Mouse (Mus musculus): ENCODE results near the gene Cd276. TPM values are rescaled to one million over a fixed set of nuclear protein-coding genes. Genes with fewer than 3 reads are reported as not detected.
"Not testable (repeated sequence)": the region's sequence is repeated elsewhere in the genome, so short reads cannot be mapped to it uniquely, and the experiment has no call there.

The Cd276 gene
- total RNA-seq (2021) = 1 to 10 TPM; 5.8 to 6.0 TPM
- long read RNA-seq, partial matches to known transcripts = 1 of 5 reads
- long read RNA-seq, other reads (novel, unspliced or antisense) = 1 of 5 reads

DNA sequence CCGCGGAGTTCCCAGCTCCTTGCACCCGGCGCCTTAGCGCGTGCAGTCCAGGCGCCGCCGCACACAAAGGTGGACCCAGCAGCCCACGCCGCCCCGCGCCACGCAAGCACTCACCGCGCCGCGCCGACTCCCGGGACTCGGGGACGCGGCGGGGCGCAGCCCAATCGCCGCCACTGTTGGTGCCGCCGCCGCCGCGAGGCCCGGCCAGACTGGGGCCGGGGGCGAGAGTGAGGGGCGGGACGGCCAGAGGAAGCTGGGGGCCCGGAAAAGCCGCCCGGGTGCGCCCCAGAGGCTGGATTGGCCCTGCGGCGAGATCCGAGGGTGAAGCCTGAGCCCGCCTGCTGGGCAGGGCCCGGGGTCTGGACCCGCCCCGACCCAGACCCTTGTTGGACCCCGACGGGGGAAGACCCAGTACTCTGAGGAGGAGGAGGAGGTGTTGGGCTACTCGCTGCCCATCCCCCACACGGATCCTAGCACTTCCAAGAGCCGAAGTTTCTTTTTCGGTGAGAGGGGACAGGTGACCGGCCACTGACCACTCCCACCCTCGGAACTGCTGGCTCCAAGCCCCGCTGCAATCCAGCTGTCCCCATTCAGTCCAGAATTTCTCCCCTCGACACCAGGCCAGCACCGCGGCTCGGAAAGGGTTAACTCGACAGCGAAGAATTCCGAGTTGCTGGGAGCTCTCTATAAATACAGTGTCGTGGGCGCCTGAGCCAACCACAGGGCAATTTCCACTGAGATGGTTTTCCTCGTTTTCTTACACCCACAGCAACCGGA is at the start of gene Cd276:
Gene Cd276 (minus strand): TSS at position 530 of the 777 bp plus-strand sequence.
- peak; percentile 61 to 77 for DNase-seq (ENCODE audit: low spot score in 2 of 2)

DNA sequence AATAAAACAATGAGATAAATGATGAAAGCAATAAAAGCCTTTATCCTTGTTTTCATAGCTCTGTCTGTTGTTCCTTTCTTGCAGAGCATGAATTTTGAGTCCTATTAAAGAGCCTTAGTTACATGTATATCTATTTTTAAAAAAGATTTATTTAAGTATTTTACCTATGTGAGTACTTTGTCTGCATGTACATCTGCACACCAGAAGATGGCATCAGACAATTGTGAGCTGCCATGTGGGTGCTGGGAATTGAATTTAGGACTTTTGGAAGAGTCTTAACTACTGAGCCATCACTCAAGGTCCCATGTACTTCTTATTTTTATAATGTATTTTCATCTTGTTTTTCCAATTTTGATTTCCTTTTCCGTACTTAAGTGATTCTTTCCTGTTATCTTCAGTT is 40.1 kb upstream of the Cd276 start:
- DNase-seq (ENCODE audit: low spot score in 2 of 2) = no peak

DNA sequence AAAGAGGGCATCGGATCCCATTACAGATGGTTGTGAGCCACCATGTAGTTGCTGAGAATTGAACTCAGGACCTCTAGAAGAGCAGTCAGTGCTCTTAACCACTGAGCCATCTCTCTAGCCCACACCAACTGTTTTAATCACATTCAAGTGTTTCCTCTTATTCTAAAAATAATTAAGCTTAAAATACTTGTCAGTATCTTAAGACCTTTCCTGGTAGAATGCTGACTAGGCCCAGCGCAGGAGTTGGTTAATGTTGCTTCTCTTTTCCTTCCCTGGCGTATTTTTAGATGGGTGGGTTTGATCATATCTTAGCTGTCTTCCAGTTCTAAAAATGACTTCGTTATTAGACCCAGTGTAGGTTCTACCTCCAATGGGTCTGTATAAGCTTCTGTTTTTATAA is 33.4 kb upstream of the Cd276 start:
- no peak for DNase-seq (ENCODE audit: low spot score in 2 of 2)

DNA sequence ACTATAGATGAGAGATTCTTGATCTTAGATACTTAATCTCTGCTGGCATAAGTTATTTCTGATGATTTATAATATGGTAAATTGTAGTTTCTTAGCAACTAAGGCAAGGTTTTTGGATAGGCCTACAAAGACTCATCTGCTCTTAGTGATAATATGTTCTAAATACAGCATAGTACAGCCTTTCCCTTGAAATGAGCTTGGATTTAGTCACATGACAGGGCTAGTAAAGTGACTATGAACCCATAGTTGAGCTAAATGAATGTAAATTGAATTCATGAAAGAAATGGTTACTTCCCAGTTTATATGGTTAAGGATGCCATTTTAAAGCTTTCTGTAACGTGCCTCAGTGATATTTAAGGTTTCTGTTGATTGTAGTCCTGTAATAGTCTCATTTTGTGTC is 29.1 kb upstream of the Cd276 start:
- DNase-seq (ENCODE audit: low spot score in 2 of 2) = no peak

DNA sequence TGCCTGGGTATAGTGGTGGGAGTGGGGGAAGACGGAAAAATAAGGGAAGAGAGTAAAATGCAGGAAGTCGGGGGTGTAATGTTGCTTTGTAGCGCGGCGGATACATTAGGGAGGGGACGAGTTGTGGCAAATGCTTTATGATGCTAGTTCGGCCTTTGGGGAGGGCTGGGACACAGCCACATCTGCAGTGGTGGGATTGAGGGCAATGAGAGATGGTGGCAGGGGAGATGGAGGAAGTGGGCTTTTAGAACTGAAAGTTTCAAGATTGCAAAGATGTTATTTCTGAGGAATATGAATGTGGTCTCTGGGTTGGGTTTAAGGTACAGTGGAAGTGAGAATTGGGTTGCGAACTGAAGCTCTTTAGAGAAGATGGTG is 28.0 kb upstream of the Cd276 start:
- DNase-seq (ENCODE audit: low spot score in 2 of 2) = no peak

DNA sequence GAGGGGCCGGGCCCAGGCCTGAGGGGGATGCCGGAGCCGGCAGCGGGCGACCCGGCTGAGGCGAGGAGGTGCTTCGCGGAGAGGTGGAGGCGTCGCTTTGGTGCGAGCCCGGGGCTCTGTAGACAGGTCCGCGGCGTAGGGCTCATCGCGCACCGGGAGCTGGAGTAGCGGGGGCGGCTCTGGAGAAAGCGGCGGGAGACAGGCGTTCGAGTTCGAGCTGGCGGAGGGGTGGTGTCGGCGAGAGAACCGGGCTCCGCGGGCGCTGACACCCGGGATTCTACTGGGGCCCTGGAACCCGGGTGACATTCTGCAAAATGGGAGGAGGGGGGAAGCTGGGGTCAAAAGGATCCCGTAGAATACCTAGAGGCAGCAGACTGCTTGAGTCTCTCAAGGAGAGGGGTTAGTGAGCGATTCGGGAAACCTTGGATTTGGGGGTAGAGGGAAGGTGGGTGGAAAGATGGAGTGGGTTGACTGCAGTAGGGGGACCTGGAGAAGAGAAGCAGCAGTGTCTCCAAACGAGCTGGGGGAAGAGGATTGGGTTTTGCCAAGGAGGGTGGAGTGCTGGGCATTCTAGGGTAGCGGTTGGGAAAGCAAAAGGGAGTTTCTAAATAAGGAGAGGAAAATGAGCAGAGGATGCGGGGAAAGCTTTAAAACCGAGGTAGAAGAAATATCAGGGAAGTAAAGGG is 27.5 kb upstream of the Cd276 start:
- DNase-seq (ENCODE audit: low spot score in 2 of 2) = peak; percentile 35 to 65

DNA sequence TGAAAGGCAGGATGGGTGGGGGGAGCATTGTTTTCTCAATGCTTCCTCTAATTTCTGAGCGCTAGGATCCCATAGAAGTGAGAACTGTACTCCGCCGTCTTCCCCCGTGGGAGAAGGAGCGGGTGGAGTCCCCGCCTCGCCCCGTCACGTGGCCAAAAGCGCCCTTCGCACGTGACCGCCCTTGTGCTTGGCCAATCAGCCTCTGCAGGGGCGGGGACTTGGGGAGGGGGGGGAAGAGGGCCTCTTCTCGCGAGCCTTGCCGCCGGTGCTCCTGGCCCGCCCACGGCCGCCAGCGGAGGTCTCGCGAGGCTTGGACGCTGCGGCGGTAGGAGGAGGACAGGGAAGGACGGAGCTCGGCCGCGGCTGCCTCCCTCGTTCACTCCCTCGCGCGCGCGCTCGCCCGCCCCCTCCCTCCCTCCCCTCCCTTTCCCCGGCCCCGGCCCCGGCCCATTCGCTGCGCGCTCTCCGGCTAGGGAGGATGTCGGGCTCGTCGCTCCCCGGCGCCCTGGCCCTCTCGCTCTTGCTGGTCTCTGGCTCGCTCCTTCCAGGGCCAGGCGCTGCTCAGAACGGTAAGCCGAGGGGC is 26.8 kb upstream of the Cd276 start, which contains the start of gene Nptn:
Gene Nptn (plus strand): TSS at position 283 of the 583 bp plus-strand sequence.
- peak; percentile 95 to 98 for DNase-seq (ENCODE audit: low spot score in 2 of 2)

DNA sequence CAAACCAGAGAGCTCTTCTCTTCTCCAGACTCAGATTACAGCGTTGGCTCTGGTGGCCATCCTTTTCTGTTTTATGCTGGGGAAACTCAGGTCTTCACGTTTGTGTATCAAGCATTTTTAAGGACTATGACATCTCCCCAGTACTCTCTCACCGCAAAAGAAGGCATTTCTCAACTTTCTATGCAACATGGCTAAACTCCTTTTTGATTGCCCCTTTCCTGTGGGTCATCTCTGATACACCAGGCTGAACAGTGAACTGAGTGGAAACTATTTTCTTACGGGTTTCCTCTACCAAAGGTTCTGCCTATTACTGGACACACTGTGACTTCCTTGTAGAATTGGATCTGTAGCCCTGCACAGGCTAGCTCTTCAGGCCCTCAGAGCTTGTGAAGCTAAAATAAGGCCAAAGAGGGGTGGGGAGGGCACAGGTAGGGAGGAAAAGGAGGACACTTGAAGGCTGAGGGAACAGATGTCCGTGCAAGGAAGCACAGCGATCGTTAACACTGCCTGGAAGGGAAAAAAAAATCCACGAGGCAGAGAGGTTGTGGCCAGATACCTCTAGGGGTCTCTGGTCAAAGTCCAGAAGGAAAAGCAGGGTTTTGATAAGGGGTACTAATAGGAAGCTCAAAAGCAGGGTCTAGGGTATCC is 26.2 kb upstream of the Cd276 start:
- no peak for DNase-seq (ENCODE audit: low spot score in 2 of 2)

DNA sequence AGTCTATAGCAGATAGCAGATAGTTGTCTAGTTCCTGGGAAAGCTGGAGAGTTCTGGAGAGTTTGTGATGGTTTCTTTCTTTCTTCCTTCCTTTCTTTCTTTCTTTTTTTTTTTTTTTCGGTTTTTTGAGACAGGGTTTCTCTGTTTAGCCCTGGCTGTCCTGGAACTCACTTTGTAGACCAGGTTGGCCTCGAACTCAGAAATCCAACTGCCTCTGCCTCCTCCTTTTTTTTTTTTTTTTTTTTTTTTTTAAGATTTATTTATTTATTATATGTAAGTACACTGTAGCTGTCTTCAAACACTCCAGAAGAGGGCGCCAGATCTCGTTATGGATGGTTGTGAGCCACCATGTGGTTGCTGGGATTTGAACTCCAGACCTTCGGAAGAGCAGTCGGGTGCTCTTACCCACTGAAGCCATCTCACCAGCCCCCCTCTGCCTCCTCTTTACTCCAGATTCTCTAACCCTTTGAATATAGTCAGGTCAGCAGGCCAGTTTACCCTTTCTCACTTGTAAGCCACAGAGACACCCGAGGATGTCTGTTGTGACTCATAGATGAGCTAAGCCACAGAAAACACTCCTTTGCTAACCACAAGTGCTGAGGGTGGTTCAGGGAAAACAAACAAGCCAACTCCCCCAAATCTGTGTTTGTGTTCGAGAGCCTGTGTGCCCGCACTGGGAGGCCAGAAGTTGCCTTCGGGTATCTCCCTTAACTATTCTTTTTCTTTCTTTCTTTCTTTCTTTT is 25.4 kb upstream of the Cd276 start:
- DNase-seq (ENCODE audit: low spot score in 2 of 2) = not testable (repeated sequence)

DNA sequence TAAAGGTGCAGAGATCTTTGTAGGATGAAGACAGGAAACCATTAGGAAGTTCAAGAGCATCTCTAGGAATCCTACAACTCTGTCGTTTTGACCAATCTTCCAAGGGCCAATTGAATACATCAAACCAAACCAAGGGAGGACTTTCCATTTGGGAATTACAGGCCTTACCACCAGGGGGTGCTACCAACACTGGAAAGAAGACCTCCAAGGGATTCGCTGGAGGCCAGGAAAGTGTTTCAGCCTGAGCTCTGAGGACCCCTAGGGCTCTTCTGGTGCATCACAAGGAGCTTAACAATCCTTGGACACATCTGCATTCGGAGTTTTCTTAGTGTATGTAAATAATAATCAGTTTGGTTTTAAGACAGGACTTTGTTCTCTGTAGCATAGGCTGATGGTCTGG is 23.4 kb upstream of the Cd276 start:
- peak; percentile 81 to 95 for DNase-seq (ENCODE audit: low spot score in 2 of 2)

DNA sequence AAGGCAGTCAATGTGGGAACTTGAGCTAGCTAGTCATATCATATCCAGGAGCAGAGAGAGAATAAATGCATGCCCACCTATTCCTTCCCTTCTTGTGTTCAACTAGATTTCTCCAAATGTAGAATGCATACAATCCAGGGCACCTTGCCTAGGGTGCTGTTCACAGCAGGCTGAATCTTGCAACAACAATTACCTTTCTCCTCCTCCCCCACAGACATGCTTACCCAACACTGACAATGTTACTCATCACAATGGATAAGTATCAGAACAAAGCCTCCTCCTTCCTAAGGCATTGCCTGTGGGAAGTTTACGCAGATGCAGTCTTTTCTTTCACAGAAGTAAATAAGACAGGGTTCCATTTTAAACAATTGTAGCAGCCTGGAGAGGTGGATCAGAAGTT is 15.8 kb upstream of the Cd276 start:
- DNase-seq (ENCODE audit: low spot score in 2 of 2) = no peak

DNA sequence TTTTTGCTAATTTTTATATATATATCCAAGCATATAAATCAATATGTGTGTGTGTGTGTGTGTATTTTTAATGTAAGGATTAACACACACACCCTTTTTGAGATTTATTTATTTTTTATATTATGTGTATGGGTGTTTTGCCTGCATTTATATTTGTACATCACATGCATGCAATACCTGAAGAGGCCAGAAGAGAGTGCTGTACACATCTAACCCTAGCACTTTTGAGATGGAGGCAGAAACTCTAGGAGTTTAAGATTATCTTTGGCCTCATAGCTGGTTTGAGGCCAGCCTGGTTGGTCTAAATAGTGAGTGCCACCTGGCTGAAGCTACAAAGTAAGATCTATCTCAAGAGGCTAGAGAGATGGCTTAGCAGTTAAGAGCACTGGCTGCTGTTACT is 12.4 kb upstream of the Cd276 start:
- DNase-seq (ENCODE audit: low spot score in 2 of 2) = no peak

DNA sequence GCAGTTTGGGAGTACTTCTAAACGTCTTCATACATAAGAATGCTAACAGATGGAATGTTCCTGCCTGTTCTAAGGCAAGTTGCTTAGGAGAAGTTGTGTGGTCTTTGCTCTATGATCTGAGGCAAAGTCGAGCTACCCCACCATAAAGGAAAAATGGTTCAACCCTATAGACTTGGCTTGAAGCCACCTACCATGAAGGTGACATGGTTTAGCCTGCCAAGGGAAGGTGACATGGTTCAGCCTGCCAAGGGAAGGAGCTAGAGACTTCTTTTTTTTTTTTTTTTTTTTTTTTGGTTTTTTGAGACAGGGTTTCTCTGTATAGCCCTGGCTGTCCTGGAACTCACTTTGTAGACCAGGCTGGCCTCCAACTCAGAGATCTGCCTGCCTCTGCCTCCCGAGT is 10.7 kb upstream of the Cd276 start:
- not testable (repeated sequence) for DNase-seq (ENCODE audit: low spot score in 2 of 2)

DNA sequence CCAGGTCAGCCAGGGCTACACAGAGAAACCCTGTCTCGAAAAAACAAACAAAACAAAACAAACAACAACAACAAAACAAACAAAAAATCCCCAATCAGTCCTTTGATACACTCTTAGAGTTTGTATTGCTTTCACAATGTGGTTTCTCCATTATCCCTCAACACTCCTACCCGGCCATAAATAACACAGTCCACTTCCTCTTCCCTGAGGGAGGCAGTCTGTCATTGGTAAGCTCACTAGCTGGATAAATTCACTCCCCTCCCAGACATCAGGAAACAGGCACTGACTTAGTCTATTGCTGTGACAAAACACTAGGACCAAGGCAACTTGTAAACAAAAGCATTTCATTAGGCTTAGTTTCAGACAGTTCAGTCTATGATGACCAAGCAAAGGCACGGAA is 5.0 kb upstream of the Cd276 start:
- DNase-seq (ENCODE audit: low spot score in 2 of 2) = no peak

DNA sequence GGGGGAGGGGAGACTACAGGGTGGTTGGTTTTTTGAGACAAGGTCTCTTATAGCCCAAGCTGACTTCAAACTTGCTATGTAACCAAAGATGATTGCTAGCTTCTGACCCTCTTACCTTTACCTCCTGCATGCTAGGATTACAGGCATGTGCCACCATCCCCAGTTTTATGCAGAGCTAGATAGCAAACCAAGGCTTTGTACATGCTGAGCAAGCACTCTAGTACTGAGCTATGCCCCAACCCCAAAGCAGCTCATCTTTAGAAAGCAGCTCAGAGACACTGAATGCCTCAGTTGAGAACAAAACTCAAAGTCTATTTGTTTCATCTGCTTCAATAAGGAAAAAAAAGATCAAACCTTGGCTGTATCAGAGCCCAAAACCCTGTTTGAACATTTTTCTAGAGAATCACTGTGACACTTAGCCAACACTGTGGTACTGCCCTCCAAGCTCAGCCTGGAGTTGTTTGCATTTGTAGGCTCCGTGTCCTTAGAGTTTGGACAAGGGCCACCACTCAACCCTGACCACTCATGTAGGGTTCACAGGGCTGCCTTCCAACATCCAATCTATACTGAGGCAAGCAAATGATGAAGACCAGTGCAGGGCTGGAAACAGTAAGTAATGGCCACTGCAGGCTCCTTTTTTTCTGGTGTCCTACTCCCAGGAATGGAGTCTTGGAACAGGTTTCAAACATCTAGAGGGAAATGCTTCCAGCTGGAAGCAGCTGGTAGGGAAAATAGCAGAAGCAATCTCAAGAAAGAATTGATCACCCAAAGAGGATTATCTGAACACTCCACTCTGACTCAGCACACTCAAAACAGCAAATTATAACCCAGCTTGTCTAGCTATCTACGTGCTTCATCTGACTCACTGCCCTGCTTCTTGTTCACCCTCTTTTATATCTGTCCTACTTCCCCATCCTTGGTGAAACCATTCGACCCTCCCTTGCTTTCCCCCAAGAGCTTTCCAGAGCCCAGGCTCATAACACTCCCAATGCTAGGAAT is 2.5 kb upstream of the Cd276 start:
- no peak for DNase-seq (ENCODE audit: low spot score in 2 of 2)

DNA sequence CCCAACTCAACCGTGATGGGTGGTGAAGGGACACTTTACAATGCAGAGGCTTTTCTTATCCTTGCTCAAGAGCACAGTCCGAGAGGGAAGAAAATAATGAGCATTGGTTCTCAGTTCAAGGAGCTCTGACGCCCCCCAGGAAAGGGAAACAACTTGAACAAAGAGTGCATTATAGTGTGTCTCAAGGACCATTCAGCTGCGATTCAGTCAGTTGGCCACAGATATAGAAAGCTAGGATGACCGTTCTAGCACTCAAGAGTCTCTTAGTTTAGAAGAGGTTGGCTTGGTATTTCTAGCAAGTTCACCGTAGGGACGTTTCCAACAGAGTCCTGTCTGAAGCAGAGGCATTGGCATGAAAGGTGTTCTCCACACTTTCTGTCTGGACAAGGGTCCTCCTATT is 1.4 kb upstream of the Cd276 start:
- no peak for DNase-seq (ENCODE audit: low spot score in 2 of 2)

DNA sequence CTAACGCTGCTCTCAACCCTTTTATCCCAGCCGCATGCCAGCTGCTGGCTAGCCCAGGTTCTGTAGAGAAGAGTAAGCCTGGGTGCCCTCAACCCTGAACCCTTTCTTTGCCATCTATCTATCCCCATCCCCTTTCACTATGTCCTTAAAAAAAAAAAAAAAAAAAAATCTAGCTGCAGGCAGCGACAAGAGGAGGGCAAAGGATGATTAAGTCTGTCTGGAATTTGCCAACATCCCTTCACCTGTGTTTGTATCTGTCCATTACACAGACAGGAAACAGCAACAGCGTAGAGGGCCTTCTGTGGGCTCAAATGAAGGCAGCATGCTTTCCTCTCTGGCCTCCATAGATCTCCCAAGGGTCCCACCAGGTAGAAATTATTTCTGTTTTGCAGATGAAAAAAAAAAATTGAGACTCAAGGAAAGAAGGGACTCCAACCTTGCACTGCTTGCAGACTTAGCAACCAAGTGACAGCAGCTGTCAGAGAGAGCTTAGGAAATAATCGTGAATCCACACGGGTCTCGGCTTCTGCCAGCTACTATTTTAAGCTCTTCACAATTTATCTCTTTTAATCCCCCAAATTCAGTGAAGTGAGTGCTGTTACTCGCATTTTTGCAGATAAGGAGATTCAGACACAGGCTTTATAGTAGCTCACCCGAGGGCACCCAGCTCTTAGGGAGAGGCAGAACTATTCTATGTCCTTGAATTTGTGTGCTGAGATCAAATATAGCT is 613 bp upstream of the Cd276 start:
- DNase-seq (ENCODE audit: low spot score in 2 of 2) = peak in 1 of 2 experiments; percentile 34

DNA sequence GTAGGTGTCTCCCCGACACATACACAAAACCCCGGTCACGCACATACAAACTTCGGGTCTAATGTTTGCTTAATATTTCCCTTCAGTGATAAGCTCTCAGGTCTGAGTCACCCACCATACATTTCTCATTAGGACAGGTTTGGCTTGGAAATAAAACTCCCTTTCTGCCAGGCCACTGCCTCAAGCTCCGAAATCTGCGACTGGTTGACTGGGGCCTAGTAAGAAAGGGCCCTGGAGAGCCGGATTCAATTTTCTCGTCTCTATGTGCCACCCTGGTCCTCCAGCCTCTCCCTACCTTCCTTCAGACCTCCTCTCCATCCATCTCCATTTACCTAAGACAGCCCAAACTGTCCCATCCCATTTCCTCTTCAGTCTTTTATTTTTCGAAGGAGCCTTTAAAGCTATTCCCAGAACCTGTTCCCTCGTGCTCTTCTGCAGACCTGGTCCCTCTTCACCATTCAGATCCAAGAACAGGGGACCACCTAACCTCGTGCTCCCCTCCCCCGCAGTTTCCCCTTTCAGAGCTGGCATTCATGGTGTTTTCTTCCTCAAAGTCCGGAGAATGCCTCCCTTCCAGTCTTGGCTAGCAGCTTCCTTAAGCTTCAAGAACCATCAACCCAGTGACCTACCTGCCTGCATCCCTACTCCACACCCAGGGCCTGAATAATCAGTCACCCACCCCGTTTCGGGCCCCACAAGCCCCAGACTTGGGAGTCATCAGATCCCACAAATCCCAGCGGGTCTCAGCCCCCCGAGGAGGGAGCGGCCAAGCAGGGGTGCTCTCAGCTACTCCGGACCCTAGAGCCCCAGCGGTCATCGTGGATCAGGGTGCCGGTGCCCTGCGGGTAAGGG is 955 bp downstream of the Cd276 start:
- DNase-seq (ENCODE audit: low spot score in 2 of 2) = no peak

Measured in layer of hippocampus, adult 18-20 months (tissue).